Mouse (Mus musculus): ENCODE measurements around the gene Lyve1.
"Not testable (repeated sequence)": the region's sequence is repeated elsewhere in the genome, so short reads cannot be mapped to it uniquely, and the experiment has no call there.

The Lyve1 gene

DNA sequence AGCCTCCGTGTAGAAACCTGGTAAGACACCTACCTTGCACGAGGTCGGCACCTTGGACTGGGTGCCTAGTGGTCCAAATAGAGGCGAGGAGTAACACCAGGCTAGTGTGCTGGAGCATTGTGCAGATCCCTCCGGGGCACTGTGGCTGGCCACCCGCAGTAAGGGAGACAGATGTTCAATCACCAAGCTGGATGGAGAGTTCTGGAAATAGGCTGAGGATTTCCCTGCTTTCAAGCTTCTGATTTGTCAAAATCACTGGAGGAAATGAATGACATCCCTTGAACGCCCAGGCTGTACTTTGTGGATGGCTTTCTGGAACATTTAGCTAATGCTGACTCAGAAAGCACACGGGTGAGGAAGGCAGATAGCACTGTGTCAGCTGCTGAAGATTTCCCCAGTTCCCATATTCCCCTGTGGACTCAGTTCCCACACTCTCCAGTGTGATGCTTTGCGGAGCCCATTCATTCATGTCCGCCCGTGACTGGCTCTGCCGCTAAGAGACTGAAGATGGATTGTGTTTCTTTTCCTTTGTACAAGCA is at the start of gene Lyve1:
Gene Lyve1, minus strand, starts transcription at position 489 of the 539 bp plus-strand sequence.
- in situ Hi-C loops (cut with MboI, MseI): no loop called here

GRCm38 (mm10) chr7:110908209-110909144 is 45.4 kb upstream of the Lyve1 start:
- in situ Hi-C loops (cut with MboI, MseI): no loop called here

DNA sequence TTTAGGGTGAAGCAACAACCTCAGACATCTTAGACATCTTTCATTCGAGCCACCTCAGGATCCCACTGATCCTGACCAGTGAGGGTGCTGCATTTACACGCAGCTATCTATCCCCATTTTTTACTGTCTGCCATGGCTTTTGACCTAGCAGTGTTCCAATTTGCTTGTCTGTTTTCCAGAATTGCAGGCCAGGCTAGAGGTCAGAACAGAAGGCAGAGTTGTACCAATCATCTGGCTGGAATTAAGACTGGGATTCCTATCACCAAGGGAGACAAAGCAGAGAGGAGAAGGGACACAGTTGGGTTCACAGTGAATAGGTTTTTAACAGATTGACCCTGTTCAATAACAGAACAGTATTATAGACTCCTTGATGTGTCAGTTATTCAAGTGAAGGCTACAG is 43.5 kb upstream of the Lyve1 start:
- in situ Hi-C loops (cut with MboI, MseI): no loop called here

DNA sequence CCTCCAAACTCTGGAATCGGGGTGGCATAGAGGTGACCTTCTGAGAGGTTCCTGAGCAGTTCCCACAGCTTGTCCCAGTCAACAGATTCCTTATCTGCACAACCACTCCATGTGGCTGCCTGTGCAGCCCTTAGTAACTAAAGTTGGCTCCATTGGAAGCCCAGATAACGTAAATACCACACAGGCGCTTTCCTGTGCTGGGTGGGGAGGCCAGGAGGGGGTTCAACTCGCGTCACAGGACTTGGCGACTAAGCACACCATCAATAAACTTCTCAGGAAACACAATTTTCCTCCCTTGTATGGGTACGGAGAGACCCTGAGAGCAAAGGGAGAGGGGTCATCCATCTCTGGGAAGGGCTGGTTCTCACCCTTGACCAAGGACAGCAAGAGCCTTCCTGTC is 40.2 kb upstream of the Lyve1 start:
- in situ Hi-C loops (cut with MboI, MseI): no loop called here

DNA sequence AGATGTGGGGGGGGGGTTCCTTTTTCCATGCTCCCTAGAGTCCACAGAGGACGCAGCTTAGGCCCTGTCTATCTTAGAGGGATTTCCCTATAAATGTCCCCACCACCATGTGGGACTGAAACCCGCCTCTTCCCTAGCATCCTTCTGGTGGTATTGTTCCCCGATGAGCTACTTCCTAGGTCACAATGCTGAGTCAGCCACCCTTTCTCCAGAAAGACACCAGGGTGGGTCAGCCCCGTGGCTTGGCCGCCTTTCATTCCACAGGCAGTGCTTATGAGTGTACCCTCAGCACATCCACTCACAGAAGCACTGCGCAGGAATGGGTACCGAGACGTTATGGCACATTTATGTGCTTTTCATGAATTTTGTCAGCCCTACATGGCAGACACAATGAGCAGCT is 34.2 kb upstream of the Lyve1 start:
- in situ Hi-C loops (cut with MboI, MseI): no loop called here

GRCm38 (mm10) chr7:110896453-110896852 is 33.4 kb upstream of the Lyve1 start:
- in situ Hi-C loops (cut with MboI, MseI): no loop called here

DNA sequence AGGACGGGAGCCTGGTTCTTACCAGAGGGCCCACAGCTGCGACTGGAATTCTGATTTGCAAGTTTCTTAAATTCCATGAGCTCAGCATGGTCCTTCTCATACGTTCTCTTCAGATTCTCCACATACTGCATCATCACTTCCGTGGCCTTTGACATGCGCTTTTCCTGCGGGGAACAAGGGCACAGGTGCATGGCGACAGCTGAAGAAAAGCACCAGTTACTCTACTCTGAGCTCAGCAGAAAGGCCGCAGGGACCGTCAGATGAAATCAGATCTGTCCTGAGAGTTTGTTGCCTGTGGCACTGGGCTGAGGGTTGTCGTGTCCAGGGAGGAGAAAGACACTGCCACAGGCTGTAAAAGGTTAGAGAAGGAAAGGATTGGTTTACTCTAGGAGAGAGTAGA is 32.7 kb upstream of the Lyve1 start:
- in situ Hi-C loops (cut with MboI, MseI): not testable (repeated sequence)

DNA sequence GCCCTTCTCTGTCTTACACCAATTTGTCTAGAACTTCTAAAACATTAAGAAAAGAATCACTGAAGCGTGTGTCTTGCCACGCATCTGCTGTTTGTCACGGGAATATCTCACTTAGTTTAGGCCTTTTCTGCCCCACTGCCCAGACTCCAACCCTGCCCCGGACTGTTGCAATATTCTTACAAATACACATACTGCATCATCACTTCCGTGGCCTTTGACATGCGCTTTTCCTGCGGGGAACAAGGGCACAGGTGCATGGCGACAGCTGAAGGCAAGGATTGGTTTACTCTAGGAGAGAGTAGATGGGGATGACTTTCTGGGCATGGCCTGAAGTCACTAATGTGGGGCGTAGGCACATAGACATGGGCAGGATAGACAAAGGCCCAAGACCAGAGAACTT is 31.6 kb upstream of the Lyve1 start:
- in situ Hi-C loops (cut with MboI, MseI): no loop called here

- in situ Hi-C loops (cut with MboI, MseI): no loop called here
These were observed 31.0 kb upstream of the Lyve1 start for GRCm38 (mm10) chr7:110893943-110894610.

GRCm38 (mm10) chr7:110891501-110891986 is 28.5 kb upstream of the Lyve1 start:
- in situ Hi-C loops (cut with MboI, MseI): no loop called here

- in situ Hi-C loops (cut with MboI, MseI): no loop called here
These were observed 18.8 kb upstream of the Lyve1 start for GRCm38 (mm10) chr7:110881746-110882333.

- in situ Hi-C loops (cut with MboI, MseI): no loop called here
These were observed 15.0 kb upstream of the Lyve1 start for GRCm38 (mm10) chr7:110878028-110878427.

DNA sequence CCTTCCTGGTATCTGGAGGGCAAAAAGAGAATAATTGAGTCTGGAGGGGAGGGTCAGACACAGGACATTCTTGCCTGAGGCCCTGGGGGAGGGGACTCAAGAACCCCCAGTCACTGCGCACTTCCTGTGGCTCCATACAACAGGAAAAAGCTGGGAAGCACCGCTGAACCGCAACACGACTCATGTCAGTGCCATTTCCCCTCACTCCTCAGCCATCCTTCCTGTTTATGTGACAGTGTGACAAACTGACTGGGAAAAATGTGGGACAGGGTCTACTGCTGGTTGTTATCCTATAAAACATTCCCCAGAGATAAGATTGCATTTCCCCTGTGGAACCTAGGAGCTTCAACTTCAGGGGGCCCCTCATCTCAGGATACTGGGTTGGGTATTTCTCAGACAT is 13.9 kb upstream of the Lyve1 start:
- in situ Hi-C loops (cut with MboI, MseI): no loop called here

GRCm38 (mm10) chr7:110868807-110869206 is 5.8 kb upstream of the Lyve1 start:
- in situ Hi-C loops (cut with MboI, MseI): no loop called here

- in situ Hi-C loops (cut with MboI, MseI): no loop called here
These were observed 4.1 kb upstream of the Lyve1 start for GRCm38 (mm10) chr7:110867116-110867515.

DNA sequence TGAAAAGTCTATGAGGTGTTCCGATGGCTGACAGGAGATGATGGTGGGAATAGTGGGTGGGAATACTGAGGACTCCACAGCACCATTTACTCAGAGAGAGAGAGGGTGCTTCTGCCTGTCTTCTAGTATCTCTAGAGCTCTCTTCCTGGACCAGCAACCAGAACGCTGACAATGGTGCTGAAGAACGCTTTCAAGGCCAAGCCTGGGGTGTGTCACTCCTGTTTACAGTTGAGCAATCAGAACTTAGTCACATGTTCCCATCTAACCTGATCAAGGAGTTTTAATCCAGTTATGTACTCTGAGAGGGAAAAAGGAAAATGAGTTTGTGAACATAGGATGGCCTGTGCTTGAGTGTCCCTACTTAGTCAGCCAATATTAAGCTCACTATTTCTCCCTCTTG is 3.0 kb upstream of the Lyve1 start:
- in situ Hi-C loops (cut with MboI, MseI): no loop called here

GRCm38 (mm10) chr7:110865570-110865969 is 2.5 kb upstream of the Lyve1 start:
- in situ Hi-C loops (cut with MboI, MseI): no loop called here

DNA sequence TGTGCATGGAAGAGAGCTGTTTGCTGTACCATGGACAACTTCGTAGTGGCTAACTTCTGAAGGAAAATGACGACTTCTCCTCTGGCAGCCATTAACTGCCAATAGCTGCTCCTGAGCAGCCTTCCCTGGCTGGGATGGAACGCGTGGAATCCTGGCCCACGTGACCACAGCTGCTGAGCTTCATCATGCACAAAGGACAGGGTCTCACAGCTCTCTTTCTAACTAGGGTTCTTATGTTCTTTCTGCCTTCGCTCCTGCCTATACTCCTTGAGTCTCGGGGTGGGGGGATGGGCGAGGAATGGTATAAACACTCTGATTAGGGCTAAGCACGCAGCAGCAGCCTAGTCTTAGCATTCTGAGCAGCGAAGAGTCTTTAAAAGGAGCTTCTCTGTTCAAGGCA is 2.0 kb upstream of the Lyve1 start:
- in situ Hi-C loops (cut with MboI, MseI): no loop called here

DNA sequence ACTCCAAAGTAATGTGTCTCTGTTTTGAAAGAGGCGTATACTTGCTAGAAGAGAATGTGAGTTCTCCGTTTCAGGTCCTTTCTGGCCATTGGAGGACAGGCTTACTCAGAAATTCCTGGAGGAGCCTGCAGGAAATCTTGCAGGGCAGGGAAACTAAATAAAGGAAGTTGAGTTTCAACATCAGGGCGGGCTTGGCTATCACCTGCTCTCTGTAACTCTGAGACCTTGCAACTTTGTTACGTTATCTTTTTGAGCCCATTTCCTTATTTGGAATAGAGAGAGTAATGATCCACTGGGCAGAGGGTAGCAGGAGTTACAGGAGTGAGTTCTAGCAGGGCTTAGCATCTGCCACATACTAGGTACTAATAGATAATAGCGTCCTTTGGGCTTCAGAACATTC is 2.9 kb downstream of the Lyve1 start:
- in situ Hi-C loops (cut with MboI, MseI): no loop called here

GRCm38 (mm10) chr7:110855604-110856003 is 7.4 kb downstream of the Lyve1 start:
- in situ Hi-C loops (cut with MboI, MseI): loop anchor here (10.0 kb wide), 1 partner anchor 1271 kb away; no protein-coding TSS in a partner anchor

DNA sequence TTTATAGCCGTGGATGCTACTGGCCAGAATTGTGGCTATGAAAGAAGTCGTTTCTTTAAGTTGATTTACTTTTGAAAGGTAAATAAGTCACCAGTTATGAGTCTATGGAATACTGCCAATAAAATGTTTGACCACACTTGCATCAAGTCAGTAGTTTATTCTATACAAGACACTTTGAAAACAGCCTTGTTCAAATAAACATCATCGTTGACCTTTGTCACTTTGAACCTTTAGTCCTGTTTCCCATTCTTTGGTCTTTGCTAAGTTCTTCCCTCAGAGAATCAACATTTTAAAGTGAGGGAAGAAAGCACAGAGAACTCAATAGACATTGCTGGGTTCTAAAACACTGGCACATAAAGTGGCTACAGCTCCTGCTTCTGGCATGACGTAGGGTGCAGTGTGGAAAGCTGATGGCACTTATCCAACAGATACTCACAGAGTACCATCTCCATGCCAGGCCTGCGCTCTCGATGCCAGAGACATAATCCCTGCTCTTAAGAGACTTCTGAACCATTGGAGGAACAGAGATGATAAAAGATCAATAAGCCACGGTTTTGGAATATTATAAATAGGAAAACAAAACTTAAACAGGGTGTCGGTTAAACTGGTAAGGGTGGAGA is 8.0 kb downstream of the Lyve1 start:
- in situ Hi-C loops (cut with MboI, MseI): loop anchor here (10.0 kb wide), 1 partner anchor 1270 kb away; no protein-coding TSS in a partner anchor
